Mouse (Mus musculus) urinary bladder, postnatal 36 days (tissue): ENCODE data around the gene Best1.
"Not testable (repeated sequence)": the region's sequence is repeated elsewhere in the genome, so short reads cannot be mapped to it uniquely, and the experiment has no call there.

Experiments used
- DNase-seq, 2 experiments: peaks; one replicate each; pipeline ENCODE4 v3.0.0; 2022; ENCODE audit warnings: low spot score in 2 of 2, mixed read lengths in 1 of 2

The Best1 gene

DNA sequence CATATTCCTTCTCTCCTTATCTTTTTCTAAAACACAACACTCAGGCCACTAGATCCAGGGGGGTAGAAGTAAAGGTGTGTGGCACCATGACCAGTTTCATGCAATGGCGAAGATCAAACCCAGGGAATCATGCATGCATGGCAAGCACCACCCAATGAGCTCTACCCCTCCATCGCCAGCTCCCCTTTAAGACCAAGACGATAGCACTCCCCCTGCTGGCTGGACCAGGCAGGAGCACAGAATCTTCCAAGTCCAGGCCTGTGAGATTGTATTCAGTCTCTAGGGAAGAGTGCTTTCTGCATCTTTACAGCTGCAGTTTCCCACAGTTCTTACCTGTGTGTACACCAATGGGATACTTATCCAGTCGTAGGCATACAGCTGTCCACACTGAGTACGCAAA lies 10.1 kb downstream of the Best1 start:
- DNase-seq = peak; percentile 77 to 80

DNA sequence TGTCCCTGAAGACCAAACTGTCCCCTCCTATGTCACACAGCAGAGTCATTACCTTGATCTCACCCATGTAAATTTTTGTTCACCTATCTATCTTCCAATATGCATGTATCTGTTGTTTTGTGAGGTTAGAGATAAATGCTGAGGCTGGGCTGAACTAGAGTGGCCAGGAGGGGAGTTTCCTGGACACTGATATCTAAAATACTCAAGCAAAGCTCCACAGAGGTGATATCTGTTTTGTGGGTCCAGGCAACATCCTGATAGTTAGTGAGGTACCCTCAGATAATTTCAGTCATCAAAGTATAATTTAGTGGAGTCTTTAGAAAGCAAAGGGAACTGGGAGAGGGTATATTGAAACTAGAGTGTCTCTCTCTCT lies 11.6 kb downstream of the Best1 start:
- no peak for DNase-seq

DNA sequence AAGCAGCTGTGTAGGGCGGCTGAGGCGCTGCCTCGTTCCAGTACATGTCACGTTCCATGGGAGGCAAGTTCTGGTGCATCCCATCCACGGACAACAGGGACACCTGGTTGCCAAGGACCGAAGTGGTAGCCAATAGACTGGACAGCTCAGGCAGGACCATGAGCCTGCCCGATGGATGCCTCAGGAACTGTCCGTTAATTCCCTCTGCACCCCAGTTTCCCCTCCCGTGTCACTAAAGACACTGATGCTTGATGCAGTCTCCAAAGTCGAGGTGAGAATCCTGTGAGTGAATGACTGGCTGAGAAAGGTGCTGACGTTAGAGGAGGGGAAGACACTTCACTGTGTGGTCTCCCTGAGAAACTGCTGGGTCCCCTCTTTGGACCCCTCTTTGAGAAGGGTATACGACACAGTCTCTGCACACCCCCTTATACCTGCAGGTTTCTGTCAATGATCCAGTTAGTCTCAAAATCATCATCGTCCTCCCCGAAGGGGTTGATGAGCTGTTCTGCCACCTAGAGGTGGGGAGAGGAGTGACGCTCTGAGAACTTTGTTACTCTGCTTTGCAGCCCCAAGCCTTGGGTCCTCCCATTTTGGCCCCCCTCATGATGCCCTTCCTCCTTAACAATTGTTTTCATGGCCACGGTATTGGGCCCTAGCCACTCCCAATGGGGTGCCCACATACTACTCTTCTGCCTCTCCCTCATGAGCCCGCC lies 12.1 kb downstream of the Best1 start:
- DNase-seq = no peak

GRCm38 (mm10) chr19:9987593-9987992 lies 13.8 kb downstream of the Best1 start:
- no peak for DNase-seq

- DNase-seq = no peak
These were observed 14.2 kb downstream of the Best1 start for GRCm38 (mm10) chr19:9987192-9987591.

- DNase-seq = no peak
These were observed 15.5 kb downstream of the Best1 start for GRCm38 (mm10) chr19:9985900-9986421.

- no peak for DNase-seq
These were observed 16.1 kb downstream of the Best1 start for GRCm38 (mm10) chr19:9985190-9985899.

GRCm38 (mm10) chr19:9984111-9985055 lies 17.1 kb downstream of the Best1 start:
- DNase-seq = no peak

DNA sequence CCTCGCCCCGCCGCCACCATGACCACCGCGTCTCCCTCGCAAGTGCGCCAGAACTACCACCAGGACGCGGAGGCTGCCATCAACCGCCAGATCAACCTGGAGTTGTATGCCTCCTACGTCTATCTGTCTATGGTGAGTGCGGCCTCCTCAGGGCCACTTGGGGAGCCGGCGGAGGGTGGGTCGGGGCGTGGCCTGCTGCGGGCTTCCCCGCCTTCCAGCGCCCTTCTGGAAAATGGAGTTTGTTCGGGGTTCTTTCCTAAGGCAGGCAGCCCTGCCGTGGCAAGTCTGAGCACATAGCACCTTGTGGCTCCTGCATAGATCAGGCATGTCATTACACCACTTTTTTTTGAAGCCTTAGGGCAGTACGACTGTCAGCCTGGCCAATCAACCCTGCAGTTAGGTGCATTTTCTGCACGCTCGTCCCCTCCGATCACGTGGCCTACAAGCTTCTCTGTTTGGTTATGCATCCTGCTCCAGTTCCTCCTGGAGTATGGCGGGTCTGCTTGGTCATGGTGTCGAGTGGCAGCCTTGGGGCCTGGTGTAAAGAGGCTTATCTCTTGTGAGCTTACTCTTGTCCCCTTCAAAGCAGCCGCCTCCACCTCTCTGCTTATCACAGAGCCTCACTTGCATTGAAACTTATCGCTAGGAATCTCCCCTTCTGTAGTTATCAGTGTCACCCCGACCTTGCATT lies 18.4 kb downstream of the Best1 start:
- peak; percentile 70 to 77 for DNase-seq

- DNase-seq = peak; percentile 90 to 96
These were observed 19.1 kb downstream of the Best1 start for GRCm38 (mm10) chr19:9982151-9982851.

GRCm38 (mm10) chr19:9981621-9982020 lies 19.8 kb downstream of the Best1 start:
- DNase-seq = no peak

- no peak for DNase-seq
These were observed 21.2 kb downstream of the Best1 start, which contains the start of gene Fth1 for GRCm38 (mm10) chr19:9980258-9980657. TSS of gene Fth1 (plus strand) at chr19:9980598.

- no peak for DNase-seq
These were observed 22.3 kb downstream of the Best1 start for GRCm38 (mm10) chr19:9979156-9979555.

DNA sequence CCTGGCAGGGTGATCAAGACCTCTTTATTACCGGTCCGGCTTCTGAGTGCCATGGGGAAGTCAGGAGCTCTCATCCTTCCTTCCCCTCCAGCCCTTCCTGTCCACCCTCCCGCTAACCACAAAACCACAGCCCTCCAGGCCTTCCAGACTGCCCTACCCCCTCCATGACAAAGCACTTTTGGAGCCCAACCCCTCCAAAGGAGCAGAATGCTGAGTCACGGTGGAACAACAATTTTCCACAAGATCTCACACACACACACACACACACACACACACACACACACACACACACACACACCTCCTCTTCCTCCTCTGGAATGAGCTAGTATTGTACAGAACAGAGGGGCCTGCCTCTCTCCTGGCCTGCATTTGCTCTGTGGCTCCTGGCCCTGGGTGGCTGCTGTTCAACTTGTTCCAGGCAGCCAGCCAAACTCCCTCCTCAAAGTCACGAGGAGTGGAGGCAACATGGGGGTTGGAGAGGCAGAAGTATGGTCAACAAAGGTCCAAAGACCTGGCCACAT lies 22.9 kb downstream of the Best1 start:
- DNase-seq = peak; percentile 66 to 84

- no peak for DNase-seq
These were observed 24.3 kb downstream of the Best1 start for GRCm38 (mm10) chr19:9977085-9977484.

- not testable (repeated sequence) for DNase-seq
These were observed 26.6 kb downstream of the Best1 start for GRCm38 (mm10) chr19:9974853-9975252.

GRCm38 (mm10) chr19:9968081-9968787 lies 33.2 kb downstream of the Best1 start:
- no peak for DNase-seq

DNA sequence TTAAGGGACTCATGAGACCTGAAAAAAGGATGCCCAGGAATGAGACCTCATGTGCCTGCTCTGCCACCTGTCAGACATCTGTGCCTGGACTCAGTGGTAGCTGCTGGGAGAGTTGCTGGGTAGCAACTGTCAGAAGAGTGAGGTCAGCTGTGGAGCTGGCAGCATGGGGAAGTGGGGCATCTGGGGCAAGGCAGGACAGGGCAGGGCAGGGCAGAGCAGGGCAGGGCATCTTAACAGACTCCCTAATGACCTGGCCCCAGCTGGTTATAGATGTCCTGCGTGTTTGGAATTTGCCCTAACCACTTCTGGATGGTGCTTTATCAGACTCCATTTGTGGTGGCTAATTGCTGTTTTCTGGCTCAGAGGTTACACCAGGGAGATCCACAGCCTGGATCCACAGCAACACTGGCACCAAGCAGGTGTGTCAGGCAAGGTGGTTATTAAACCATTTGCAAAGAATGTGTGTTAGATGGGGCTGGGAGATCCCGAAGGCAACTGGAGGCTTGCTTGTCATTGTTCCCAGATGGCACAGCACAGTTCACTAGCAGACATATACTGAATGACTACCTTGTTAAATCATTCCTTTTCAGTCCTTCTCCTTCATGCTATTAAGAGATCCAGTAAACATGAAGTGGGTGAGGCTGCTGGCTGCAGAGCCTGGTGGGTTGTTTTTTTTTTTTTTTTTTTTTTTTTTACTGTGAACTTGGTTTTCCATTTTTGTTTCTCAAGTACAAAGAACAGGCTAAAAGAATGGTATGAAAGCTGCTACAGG lies 35.2 kb downstream of the Best1 start:
- DNase-seq = no peak
